Mouse (Mus musculus): Measurements from ENCODE around the gene Notch2. TPM values are rescaled to one million over a fixed set of nuclear protein-coding genes. Genes with fewer than 3 reads are reported as not detected.
A peak's percentile ranks its signal among the peaks of the same experiment; 100 is the strongest.

Gene Notch2
- total and polyA plus RNA-seq, 3 experiments = 3.3 to 11.3 (median 11.1) TPM

DNA sequence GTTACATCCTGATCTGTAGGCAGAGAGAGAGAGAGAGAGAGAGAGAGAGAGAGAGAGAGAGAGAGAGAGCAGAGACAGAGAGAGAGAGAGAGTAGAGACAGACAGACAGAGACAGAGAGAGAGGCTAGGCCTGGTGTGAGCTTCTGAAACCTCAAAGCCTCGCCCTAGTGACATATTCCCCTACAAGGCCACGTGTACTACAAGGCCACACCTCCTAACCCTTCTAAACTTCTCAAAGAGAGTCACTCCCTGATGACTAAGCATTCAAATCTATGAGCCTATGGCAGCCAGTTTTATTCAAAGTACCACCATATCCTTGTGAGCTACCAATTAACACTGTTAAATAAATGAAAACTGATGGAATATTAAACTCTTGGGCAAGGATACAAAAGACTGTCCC is 45.7 kb upstream of the Notch2 start:
- Histone ChIP-seq H3K79me2 (replicated peaks; ENCODE audit: control insufficient read depth, extremely low read depth, insufficient read depth, poor library complexity, severe bottlenecking) (no peaks in the 10 kb centered on the region), H3K4me2 (ENCODE audit: insufficient read depth, low read depth, poor library complexity, severe bottlenecking) (no peak overlapping the region), H3K36me3 (replicated peaks in 1 of 2; ENCODE audit: control insufficient read depth in 1 of 2, insufficient read depth in 1 of 2, low read length in 1 of 2) (no peaks in the 10 kb centered on the region), H3K4me1 (ENCODE audit: control insufficient read depth in 1 of 2, insufficient read depth in 2 of 2) (peaks cover 15 to 33% of the 10 kb centered on the region in 2 experiments), H3K4me3 (replicated peaks in 1 of 3; ENCODE audit: low read depth in 2 of 3, low read length in 2 of 3, poor library complexity in 1 of 3) (no peak overlapping the region), H3K27ac (ENCODE audit: insufficient read depth, low read depth) (no peak overlapping the region), H3K9me3 (replicated peaks; ENCODE audit: low read length) (peaks cover 6% of the 10 kb centered on the region), H3K9ac (ENCODE audit: insufficient read depth, low read depth) (no peak overlapping the region), H3K27me3 (replicated peaks) (peaks cover 6% of the 10 kb centered on the region)
- dilution Hi-C loops (cut with MboI; ENCODE audit: extremely low pct_ligation_motif_present, extremely low pct_unique_long_range_greater_than_20kb, low sequenced_read_pairs) (no loop called here), in situ Hi-C loops (cut with MboI; ENCODE audit: low pct_ligation_motif_present, low pct_unique_long_range_greater_than_20kb, low sequenced_read_pairs) (loop anchor here (10.0 kb wide), 1 partner anchor 47 kb away; the partner anchor contains the start of gene Notch2)
- peak; percentile 39 for DNase-seq (ENCODE audit: extremely low read depth)
- TF ChIP-seq MAZ (IDR thresholded peaks at IDR 0.05; ENCODE audit: low read depth, low read length) (no peak), HCFC1 (IDR thresholded peaks at IDR 0.05; ENCODE audit: low read depth, low read length) (no peak), ELF1 (IDR thresholded peaks at IDR 0.05; ENCODE audit: low read depth, low read length) (no peak), RCOR1 (conservative IDR thresholded peaks at IDR 0.05; ENCODE audit: low read depth, low read length) (no peak), ZKSCAN1 (IDR thresholded peaks at IDR 0.05; ENCODE audit: borderline replicate concordance, low read depth, low read length) (no peak), TBP (conservative IDR thresholded peaks at IDR 0.05; ENCODE audit: low read depth, low read length) (no peak), SIN3A (IDR thresholded peaks at IDR 0.05; ENCODE audit: low read length) (no peak), BHLHE40 (IDR thresholded peaks at IDR 0.05; ENCODE audit: low read depth, low read length) (no peak)

- Histone ChIP-seq H3K4me3 (replicated peaks in 1 of 3; ENCODE audit: low read depth in 2 of 3, low read length in 2 of 3, poor library complexity in 1 of 3) (no peak overlapping the region), H3K4me2 (ENCODE audit: insufficient read depth, low read depth, poor library complexity, severe bottlenecking) (no peak overlapping the region), H3K27me3 (replicated peaks) (peaks cover 6% of the 10 kb centered on the region), H3K79me2 (replicated peaks; ENCODE audit: control insufficient read depth, extremely low read depth, insufficient read depth, poor library complexity, severe bottlenecking) (no peaks in the 10 kb centered on the region), H3K36me3 (replicated peaks in 1 of 2; ENCODE audit: control insufficient read depth in 1 of 2, insufficient read depth in 1 of 2, low read length in 1 of 2) (no peaks in the 10 kb centered on the region), H3K9me3 (replicated peaks; ENCODE audit: low read length) (peaks cover 6% of the 10 kb centered on the region), H3K9ac (ENCODE audit: insufficient read depth, low read depth) (no peak overlapping the region), H3K4me1 (ENCODE audit: control insufficient read depth in 1 of 2, insufficient read depth in 2 of 2) (peaks cover 15 to 39% of the 10 kb centered on the region in 2 experiments), H3K27ac (ENCODE audit: insufficient read depth, low read depth) (no peak overlapping the region)
- DNase-seq (ENCODE audit: extremely low read depth) = no peak
- in situ Hi-C loops (cut with MboI; ENCODE audit: low pct_ligation_motif_present, low pct_unique_long_range_greater_than_20kb, low sequenced_read_pairs) = loop anchor here (10.0 kb wide), 1 partner anchor 47 kb away; the partner anchor contains the start of gene Notch2
- no peak for TF ChIP-seq MAX (IDR thresholded peaks at IDR 0.05; ENCODE audit: low read length)
- no peak for TF ChIP-seq MAZ (IDR thresholded peaks at IDR 0.05; ENCODE audit: low read depth, low read length)
- no peak for TF ChIP-seq MYC (IDR thresholded peaks at IDR 0.05; ENCODE audit: low read depth, low read length)
- TF ChIP-seq JUND (conservative IDR thresholded peaks at IDR 0.05; ENCODE audit: low read depth, low read length) = no peak
- no peak for TF ChIP-seq UBTF (IDR thresholded peaks at IDR 0.05; ENCODE audit: low read depth, low read length)
- no peak for TF ChIP-seq USF2 (conservative IDR thresholded peaks at IDR 0.05; ENCODE audit: low read depth, low read length)
- TF ChIP-seq USF1 (IDR thresholded peaks at IDR 0.05; ENCODE audit: low read depth, low read length) = no peak
- dilution Hi-C loops (cut with MboI; ENCODE audit: extremely low pct_ligation_motif_present, extremely low pct_unique_long_range_greater_than_20kb, low sequenced_read_pairs) = no loop called here
Observed at GRCm38 (mm10) chr3:97968191-97968590, 45.1 kb upstream of the Notch2 start.

Measured in CH12.LX (cell line).